Mouse (Mus musculus): ENCODE data around the gene Grap.

Grap gene

GRCm38 (mm10) chr11:61677709-61678108 lies 24.6 kb downstream of the Grap start:
- in situ Hi-C loops (cut with MboI, MseI): no loop called here

- in situ Hi-C loops (cut with MboI, MseI): no loop called here
These were observed 26.2 kb downstream of the Grap start for GRCm38 (mm10) chr11:61679091-61679866.

- in situ Hi-C loops (cut with MboI, MseI): no loop called here
These were observed 31.1 kb downstream of the Grap start, which contains the start of gene Fam83g for GRCm38 (mm10) chr11:61683907-61684731. Fam83g (plus strand) TSS chr11:61684091.

- in situ Hi-C loops (cut with MboI, MseI): no loop called here
These were observed 32.2 kb downstream of the Grap start for GRCm38 (mm10) chr11:61685119-61685725.

GRCm38 (mm10) chr11:61686141-61686540 lies 33.1 kb downstream of the Grap start:
- in situ Hi-C loops (cut with MboI, MseI): no loop called here

GRCm38 (mm10) chr11:61686906-61687453 lies 33.9 kb downstream of the Grap start:
- in situ Hi-C loops (cut with MboI, MseI): no loop called here

- in situ Hi-C loops (cut with MboI, MseI): no loop called here
These were observed 34.5 kb downstream of the Grap start for GRCm38 (mm10) chr11:61687595-61687994.

GRCm38 (mm10) chr11:61692996-61693395 lies 39.9 kb downstream of the Grap start:
- in situ Hi-C loops (cut with MboI, MseI): no loop called here

GRCm38 (mm10) chr11:61698852-61699251 lies 45.8 kb downstream of the Grap start:
- in situ Hi-C loops (cut with MboI, MseI): no loop called here

GRCm38 (mm10) chr11:61699460-61699859 lies 46.4 kb downstream of the Grap start:
- in situ Hi-C loops (cut with MboI, MseI): no loop called here

GRCm38 (mm10) chr11:61699933-61700332 lies 46.9 kb downstream of the Grap start:
- in situ Hi-C loops (cut with MboI, MseI): loop anchor here (5.0 kb wide), 1 partner anchor 33 kb away; no protein-coding TSS in a partner anchor

GRCm38 (mm10) chr11:61701696-61702095 lies 48.6 kb downstream of the Grap start:
- in situ Hi-C loops (cut with MboI, MseI): loop anchor here (5.0 kb wide), 1 partner anchor 34 kb away; no protein-coding TSS in a partner anchor

- in situ Hi-C loops (cut with MboI, MseI): loop anchor here (5.0 kb wide), 1 partner anchor 35 kb away; no protein-coding TSS in a partner anchor
These were observed 49.4 kb downstream of the Grap start for GRCm38 (mm10) chr11:61702494-61702893.

- in situ Hi-C loops (cut with MboI, MseI): no loop called here
These were observed 52.5 kb downstream of the Grap start for GRCm38 (mm10) chr11:61705581-61705980.

GRCm38 (mm10) chr11:61706232-61706631 lies 53.2 kb downstream of the Grap start:
- in situ Hi-C loops (cut with MboI, MseI): no loop called here

GRCm38 (mm10) chr11:61708928-61709327 lies 55.9 kb downstream of the Grap start:
- in situ Hi-C loops (cut with MboI, MseI): no loop called here

GRCm38 (mm10) chr11:61713157-61713855 lies 60.2 kb downstream of the Grap start:
- in situ Hi-C loops (cut with MboI, MseI): no loop called here

- in situ Hi-C loops (cut with MboI, MseI): loop anchor here (5.0 kb wide), 2 partner anchors 87 to 302 kb away; no protein-coding TSS in a partner anchor
These were observed 61.5 kb downstream of the Grap start for GRCm38 (mm10) chr11:61714346-61715117.

- in situ Hi-C loops (cut with MboI, MseI): loop anchor here (5.0 kb wide), 2 partner anchors 88 to 303 kb away; no protein-coding TSS in a partner anchor
These were observed 62.1 kb downstream of the Grap start for GRCm38 (mm10) chr11:61715130-61715529.

GRCm38 (mm10) chr11:61717990-61718389 lies 64.9 kb downstream of the Grap start:
- in situ Hi-C loops (cut with MboI, MseI): loop anchor here (5.0 kb wide), 2 partner anchors 91 to 306 kb away; no protein-coding TSS in a partner anchor
